Mouse (Mus musculus) common myeloid progenitor, adult 5-6 weeks (primary cell): ENCODE results near the gene Erg. TPM values are rescaled to one million over a fixed set of nuclear protein-coding genes. Genes with fewer than 3 reads are reported as not detected.
A peak's percentile ranks its signal among the peaks of the same experiment; 100 is the strongest.

Source experiments
- ATAC-seq: replicated peaks from 2 replicates; pipeline ENCODE4 v1.8.0; 2016; ENCODE audit warnings: low read depth, mild to moderate bottlenecking, moderate TSS enrichment, inconsistent platforms; ENCODE audit not compliant: poor library complexity, severe bottlenecking
- total RNA-seq: library from RNA; stranded (forward); fragments of 200-1000, 187-1606 nt; gene quantifications from 2 replicates; pipeline ENCODE4 v1.2.3, GENCODE M21; 2017

Erg gene
- total RNA-seq, 1 experiment from 2014 or later: 118 TPM

GRCm38 (mm10) chr16:95585541-95586310, 667 bp downstream of the Erg start:
- peak; percentile 79 for ATAC-seq

GRCm38 (mm10) chr16:95584751-95585528, 1.5 kb downstream of the Erg start:
- ATAC-seq: no peak

GRCm38 (mm10) chr16:95579289-95579688, 7.1 kb downstream of the Erg start:
- no peak for ATAC-seq

DNA sequence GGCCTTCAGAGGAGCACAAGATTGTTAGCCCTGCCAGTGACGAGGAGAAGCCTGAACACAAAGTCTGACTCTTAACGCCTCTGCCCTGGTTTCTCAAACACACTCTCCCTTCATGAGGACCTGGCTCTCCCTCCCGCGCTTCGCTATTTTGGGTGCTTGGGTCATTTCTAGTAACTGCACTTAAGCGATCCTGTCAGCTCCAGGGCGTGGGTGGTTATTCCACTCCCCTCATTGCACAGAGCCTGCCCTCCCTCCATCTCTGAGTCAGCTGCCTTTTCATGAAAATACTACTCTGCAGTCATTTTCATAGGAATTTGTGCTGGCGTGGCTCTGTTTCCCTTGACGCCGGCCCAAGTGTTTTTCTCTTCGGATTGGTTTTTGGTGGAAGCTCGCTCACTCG, 13.2 kb downstream of the Erg start:
- ATAC-seq: no peak

- ATAC-seq: peak; percentile 77
These were observed 15.8 kb downstream of the Erg start for GRCm38 (mm10) chr16:95570616-95571015.

DNA sequence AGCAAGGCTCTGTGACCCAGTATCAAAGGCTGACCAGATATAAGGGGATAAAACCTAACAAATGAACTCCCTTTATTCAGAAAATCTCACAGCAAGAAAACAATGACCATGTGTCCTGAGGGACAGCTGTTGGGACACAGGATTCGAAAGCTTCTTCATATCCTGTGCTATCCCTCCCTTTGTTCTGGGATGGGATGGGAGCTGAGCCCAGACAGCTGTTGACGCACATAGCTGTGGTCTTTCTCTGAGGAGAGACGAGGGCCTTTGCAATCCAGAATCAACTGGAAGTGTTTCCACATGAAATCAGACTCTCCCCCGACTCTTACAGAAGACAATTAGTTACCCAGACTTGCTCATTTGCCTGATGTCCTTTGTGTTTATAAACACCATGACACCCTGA, 29.6 kb downstream of the Erg start:
- no peak for ATAC-seq

DNA sequence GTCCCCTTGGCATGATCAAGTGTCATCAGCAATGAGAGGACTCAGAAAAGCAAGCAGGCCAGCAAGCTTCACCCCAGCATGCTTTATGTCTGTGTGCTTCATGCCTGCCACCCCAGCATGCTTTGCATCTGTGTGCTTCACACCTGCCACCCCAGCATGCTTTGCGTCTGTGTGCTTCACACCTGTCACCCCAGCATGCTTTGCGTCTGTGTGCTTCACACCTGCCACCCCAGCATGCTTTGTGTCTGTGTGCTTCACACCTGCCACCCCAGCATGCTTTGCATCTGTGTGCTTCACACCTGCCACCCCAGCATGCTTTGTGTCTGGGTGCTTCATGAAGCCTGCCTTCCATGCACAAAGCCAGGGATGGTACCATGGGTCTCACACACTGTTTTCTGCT, 33.3 kb downstream of the Erg start:
- no peak for ATAC-seq

GRCm38 (mm10) chr16:95552495-95552894, 33.9 kb downstream of the Erg start:
- ATAC-seq: no peak

DNA sequence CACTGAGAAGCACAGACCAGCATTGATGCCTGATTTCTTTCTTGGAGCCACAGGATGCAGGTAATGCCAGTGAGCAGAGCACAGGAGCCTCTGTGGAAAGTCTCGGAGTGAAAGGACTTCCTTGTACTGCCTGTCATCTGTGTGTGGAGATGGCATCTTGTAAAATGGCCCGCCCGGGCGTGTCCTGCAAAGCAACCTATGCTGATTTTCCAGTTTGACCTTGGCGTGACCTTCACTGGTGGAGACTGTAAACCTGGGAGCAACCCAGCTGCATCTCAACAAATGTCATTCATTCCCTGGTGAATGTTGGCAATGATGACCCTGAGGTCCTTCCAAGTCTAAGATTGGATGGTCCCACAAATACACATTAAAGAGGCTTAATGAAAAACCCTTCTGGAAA, 35.9 kb downstream of the Erg start:
- ATAC-seq: no peak

GRCm38 (mm10) chr16:95544753-95545152, 41.6 kb downstream of the Erg start:
- ATAC-seq: no peak

GRCm38 (mm10) chr16:95543471-95543870, 42.9 kb downstream of the Erg start:
- no peak for ATAC-seq

DNA sequence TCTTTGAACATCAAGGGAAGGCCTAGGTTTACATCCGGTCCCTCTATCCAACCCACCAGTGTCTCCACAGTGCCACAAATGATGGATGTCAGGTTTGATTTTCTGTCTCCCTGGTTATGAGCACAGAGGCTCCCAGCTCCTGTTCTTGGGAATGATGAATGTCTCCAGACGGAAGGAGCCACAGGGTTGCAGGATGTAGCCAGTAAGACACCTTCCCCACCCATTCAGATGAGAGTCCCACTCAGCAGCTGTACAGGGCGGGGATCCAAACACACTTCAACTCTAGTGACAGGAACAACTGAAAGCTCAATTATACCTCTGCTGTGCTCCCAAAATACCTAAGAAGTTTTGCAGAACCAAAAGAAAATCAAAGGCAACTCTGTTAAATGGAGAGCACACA, 51.2 kb downstream of the Erg start:
- ATAC-seq: no peak

DNA sequence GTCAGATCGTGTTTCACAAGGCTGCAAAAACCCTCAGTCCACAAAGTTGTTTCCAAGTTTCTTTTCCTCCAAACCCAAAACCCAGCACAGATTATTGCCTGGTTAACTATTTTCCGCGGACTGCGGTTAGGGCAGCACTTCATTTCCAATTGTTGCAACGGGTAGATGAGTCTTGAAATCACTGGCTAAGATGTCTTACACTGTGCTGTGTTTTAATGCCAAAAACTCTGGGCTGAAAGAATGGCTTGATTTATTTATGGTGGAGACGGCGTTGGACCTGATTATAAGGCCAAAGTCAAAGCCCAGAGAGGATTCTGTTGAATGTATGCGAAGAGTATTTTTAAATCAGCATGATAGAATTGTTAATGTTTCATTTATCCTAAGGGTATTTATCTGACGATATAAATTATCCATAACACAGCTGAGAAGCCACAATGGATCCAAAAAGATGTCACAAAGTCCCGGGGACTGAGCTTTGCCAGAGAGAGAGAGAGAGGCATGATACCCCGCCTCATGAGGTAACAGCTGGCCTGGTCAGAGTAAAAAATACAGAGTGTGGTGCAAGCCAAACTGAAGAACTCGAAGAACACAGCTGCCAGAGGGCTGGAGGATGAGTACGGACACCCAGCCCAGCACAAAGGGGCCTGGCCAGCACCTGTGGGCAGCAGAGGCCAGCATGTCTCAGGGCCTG, 53.9 kb downstream of the Erg start:
- no peak for ATAC-seq

- no peak for ATAC-seq
These were observed 58.8 kb downstream of the Erg start for GRCm38 (mm10) chr16:95527561-95527960.

GRCm38 (mm10) chr16:95519520-95519919, 66.9 kb downstream of the Erg start:
- no peak for ATAC-seq

- ATAC-seq: no peak
These were observed 80.3 kb downstream of the Erg start for GRCm38 (mm10) chr16:95506051-95506450.

- ATAC-seq: no peak
These were observed 89.7 kb downstream of the Erg start for GRCm38 (mm10) chr16:95496582-95497300.

DNA sequence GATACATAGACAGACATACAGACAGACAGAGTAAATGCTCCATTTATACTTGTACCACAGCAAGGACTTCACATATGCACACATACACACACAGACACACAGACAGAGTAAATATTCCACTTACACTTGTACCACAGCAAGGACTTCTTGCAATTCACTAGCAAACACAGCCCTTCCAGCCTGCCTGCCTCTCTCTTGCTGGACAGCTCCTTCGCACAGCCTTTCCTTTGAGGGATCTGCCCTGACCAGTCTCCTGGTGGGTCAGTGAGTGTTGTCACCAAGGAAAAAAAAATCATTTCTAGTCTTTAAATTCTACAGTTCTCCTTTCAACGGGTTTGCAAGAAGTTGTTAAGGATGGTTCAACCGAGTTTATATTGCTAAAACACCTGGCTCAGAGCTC, 92.3 kb downstream of the Erg start:
- no peak for ATAC-seq

DNA sequence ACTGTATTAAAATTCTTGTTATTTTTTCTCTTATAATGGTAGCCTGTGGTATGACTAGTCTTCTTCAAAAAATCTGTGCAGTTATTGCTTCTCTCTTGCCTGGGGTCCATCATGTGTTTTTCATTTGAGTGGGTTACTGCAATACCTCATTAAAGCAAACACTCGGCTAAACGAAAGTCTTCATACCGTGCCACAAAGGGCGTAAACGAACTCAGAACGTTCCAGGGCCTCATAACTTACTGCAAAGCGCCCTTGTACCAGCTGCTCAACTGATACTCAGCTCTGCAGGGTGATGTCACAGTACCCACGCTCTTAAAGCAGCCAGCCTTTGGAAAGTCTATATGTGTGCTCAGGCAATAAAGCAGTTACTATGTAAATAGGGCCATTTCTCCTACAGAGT, 93.1 kb downstream of the Erg start:
- ATAC-seq: no peak

DNA sequence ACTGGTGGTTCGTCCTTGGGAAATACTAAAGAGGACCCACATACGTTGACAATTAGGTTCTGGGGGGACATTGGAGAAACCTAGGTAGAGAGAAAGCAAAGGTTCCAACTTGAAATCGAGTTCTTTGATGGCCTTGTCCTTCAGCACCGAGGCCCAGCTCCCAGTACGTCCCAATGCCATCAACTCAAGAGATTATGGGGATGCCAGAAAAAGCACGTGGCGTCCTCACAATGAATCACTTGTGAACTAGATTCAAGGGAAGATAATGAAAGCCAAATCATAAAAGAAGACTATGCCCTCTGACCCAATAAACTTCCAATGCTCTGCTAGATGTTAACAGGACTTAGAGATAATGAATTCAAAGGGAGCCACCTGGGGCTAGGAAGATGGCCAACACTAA, 94.2 kb downstream of the Erg start:
- ATAC-seq: no peak
